Mouse (Mus musculus) neural tube, embryonic 14.5 days (tissue): ENCODE data around the gene Olfr801. TPM values are rescaled to one million over a fixed set of nuclear protein-coding genes. Genes with fewer than 3 reads are reported as not detected.

Source experiments
- ATAC-seq: fragments of 200-750 bp; cut with Nextera tagmentation; 2 replicates; pipeline ENCODE4 v1.8.0; 2017; ENCODE audit warnings: low read depth, mild to moderate bottlenecking, moderate TSS enrichment, moderate library complexity
- H3K27ac ChIP-seq: fragments of 300-500 bp; sonication (generic); 2 replicates; pipeline ENCODE4 v1.5.1; 2014; ENCODE audit warnings: low read depth, mild to moderate bottlenecking, control low read depth, low read length, moderate library complexity, mixed read lengths
- H3K27me3 ChIP-seq: fragments of 300-500 bp; sonication (generic); 2 replicates; pipeline ENCODE4 v1.6.1; 2014; ENCODE audit warnings: low read length; ENCODE audit not compliant: control insufficient read depth, insufficient read depth
- H3K36me3 ChIP-seq: fragments of 300-500 bp; sonication (generic); 2 replicates; pipeline ENCODE4 v1.6.1; 2014; ENCODE audit warnings: low read length, mixed read lengths; ENCODE audit not compliant: control insufficient read depth, insufficient read depth
- H3K4me1 ChIP-seq: fragments of 300-500 bp; sonication (generic); 2 replicates; pipeline ENCODE4 v1.6.1; 2014; ENCODE audit warnings: low read length; ENCODE audit not compliant: control insufficient read depth, insufficient read depth
- H3K4me2 ChIP-seq: fragments of 300-500 bp; sonication (generic); 2 replicates; pipeline ENCODE4 v1.6.1; 2014; ENCODE audit warnings: mild to moderate bottlenecking, low read depth, low read length, control low read depth
- H3K4me3 ChIP-seq: fragments of 300-500 bp; sonication (generic); 2 replicates; pipeline ENCODE4 v1.5.1; 2014; ENCODE audit warnings: low read depth, low read length, control low read depth, mixed read lengths
- H3K9ac ChIP-seq: fragments of 300-500 bp; sonication (generic); replicated peaks from 2 replicates; pipeline ENCODE4 v1.6.1; 2014; ENCODE audit warnings: low read depth, mild to moderate bottlenecking, control low read depth, low read length, mixed read lengths
- H3K9me3 ChIP-seq: fragments of 300-500 bp; sonication (generic); 2 replicates; pipeline ENCODE4 v1.6.1; 2016; ENCODE audit warnings: low read length; ENCODE audit not compliant: control insufficient read depth
- WGBS: fragments of 180-500 bp; shearing (Covaris S2); extraction: QIAGEN DNeasy Blood & Tissue Kit; methylation state at CpG from one replicate; pipeline ENCODE4 v1.1.7; 2014; 5-methylcytosine and 5-hydroxymethylcytosine counted together
- polyA plus RNA-seq: library from polyadenylated mRNA; unstranded; fragments of >200 nt; fragmentation: Nextera tagmentation; extraction: Ambion mirVana; gene quantifications from 2 replicates; pipeline ENCODE4 v1.2.1, GENCODE M21; 2014

The Olfr801 gene
- polyA plus RNA-seq, 1 experiment from 2014 or later = not detected

DNA sequence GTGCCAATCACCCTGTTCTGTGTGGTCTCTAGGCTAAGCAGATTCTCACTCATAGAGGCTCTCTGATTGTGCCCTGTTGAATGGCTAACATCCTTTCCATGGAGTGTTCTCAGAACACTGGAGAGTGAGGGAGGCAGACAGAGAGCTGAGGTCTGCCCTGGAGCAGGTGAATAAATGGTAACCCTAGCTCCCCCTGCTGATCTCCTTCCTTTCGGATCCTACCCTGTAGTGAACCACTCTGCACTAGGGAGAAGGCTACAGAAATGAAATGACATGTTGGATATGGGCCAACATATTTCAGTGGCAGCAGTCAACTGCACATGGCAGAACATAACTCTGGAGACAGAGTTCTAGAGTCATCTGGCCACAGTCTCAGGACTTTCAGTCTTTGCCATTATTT, 51.9 kb downstream of the Olfr801 start:
- no peak overlapping the region for H3K27ac ChIP-seq
- no peaks in the 10 kb centered on the region for H3K27me3 ChIP-seq
- H3K9me3 ChIP-seq = no peaks in the 10 kb centered on the region
- no peak overlapping the region for H3K4me3 ChIP-seq
- H3K4me2 ChIP-seq = no peak overlapping the region
- H3K9ac ChIP-seq = no peak overlapping the region
- no peaks in the 10 kb centered on the region for H3K4me1 ChIP-seq
- WGBS = 11% methylated on average over 1 of the region's 1 CpGs
- H3K36me3 ChIP-seq = no peaks in the 10 kb centered on the region
- ATAC-seq = no peak

Other genes with a start within 250 kb of the Olfr801 start
- 0.15 TPM in 1 of 2 replicates, not detected in the other for gene Olfr786, start 246.6 kb downstream of the Olfr801 start, polyA plus RNA-seq
- 0.12 TPM in 1 of 2 replicates, not detected in the other for gene Olfr787, start 212.0 kb downstream of the Olfr801 start, polyA plus RNA-seq
- gene Olfr788, start 202.9 kb downstream of the Olfr801 start, polyA plus RNA-seq = 0.07 TPM in 1 of 2 replicates, not detected in the other
- gene Olfr789, start 189.1 kb downstream of the Olfr801 start, polyA plus RNA-seq = not detected in 2 replicates
- gene Olfr790, start 175.4 kb downstream of the Olfr801 start, polyA plus RNA-seq = not detected in 2 replicates
- gene Olfr791, start 152.1 kb downstream of the Olfr801 start, polyA plus RNA-seq = not detected in 2 replicates
- gene Olfr792, start 134.7 kb downstream of the Olfr801 start, polyA plus RNA-seq = not detected in 2 replicates
- not detected in 2 replicates for gene Olfr794, start 106.2 kb downstream of the Olfr801 start, polyA plus RNA-seq
- gene Olfr796, start 61.3 kb downstream of the Olfr801 start, polyA plus RNA-seq = not detected in 2 replicates
- gene Olfr798, start 45.9 kb downstream of the Olfr801 start, polyA plus RNA-seq = not detected in 2 replicates
- not detected in 2 replicates for gene Olfr799, start 36.4 kb downstream of the Olfr801 start, polyA plus RNA-seq
- not detected in 2 replicates for gene Olfr800, start 16.2 kb downstream of the Olfr801 start, polyA plus RNA-seq
- 0.07 TPM in 1 of 2 replicates, not detected in the other for gene Olfr802, start 14.3 kb upstream of the Olfr801 start, polyA plus RNA-seq
- gene Olfr803, start 20.4 kb upstream of the Olfr801 start, polyA plus RNA-seq = not detected in 2 replicates
- gene Olfr804, start 29.3 kb upstream of the Olfr801 start, polyA plus RNA-seq = not detected in 2 replicates
- not detected in 2 replicates for gene Olfr805, start 55.5 kb upstream of the Olfr801 start, polyA plus RNA-seq
- not detected in 2 replicates for gene Olfr806, start 68.1 kb upstream of the Olfr801 start, polyA plus RNA-seq
- gene Olfr807, start 83.9 kb upstream of the Olfr801 start, polyA plus RNA-seq = not detected in 2 replicates
- not detected in 2 replicates for gene Olfr808, start 91.6 kb upstream of the Olfr801 start, polyA plus RNA-seq
- not detected in 2 replicates for gene Olfr809, start 100.8 kb upstream of the Olfr801 start, polyA plus RNA-seq
- not detected in 2 replicates for gene Olfr810, start 121.1 kb upstream of the Olfr801 start, polyA plus RNA-seq
- gene Olfr811, start 130.5 kb upstream of the Olfr801 start, polyA plus RNA-seq = not detected in 2 replicates
- not detected in 2 replicates for gene Olfr812, start 172.2 kb upstream of the Olfr801 start, polyA plus RNA-seq
- not detected in 2 replicates for gene Olfr813, start 181.5 kb upstream of the Olfr801 start, polyA plus RNA-seq
- gene Olfr814, start 206.0 kb upstream of the Olfr801 start, polyA plus RNA-seq = not detected in 2 replicates
- not detected in 2 replicates for gene Olfr815, start 232.0 kb upstream of the Olfr801 start, polyA plus RNA-seq
- not detected in 2 replicates for gene Olfr816, start 241.7 kb upstream of the Olfr801 start, polyA plus RNA-seq